11 mouse cellular contexts compared by ENCODE assay signal in genomic region chr2:29385405-29385804, GRCm38 (mm10). TPM values are rescaled to one million over a fixed set of nuclear protein-coding genes. Genes with fewer than 3 reads are reported as not detected.
DNase-seq lines count a peak whose midpoint lies in the region; ATAC-seq and TF ChIP-seq lines count a peak whose summit lies in the region.
"Had no signal": no experiment of that assay in that cellular context is flagged by ENCODE, and none has a peak within 500 bp of the region (broad histone marks: within the 10 kb centered on the region; RNA-seq: fewer than 3 reads in every experiment).

No protein-coding gene starts in this region.

- ATAC-seq in neural tube, embryonic 11.5 days (ENCODE audit: insufficient read depth, low FRiP score, low TSS enrichment): no peak
- peak; percentile 82 for ATAC-seq in forebrain, embryonic 16.5 days
- no peak for ATAC-seq in intestine, postnatal 0 days

- no peaks in the 10 kb centered on the region for H3K27me3 ChIP-seq in neural tube, embryonic 11.5 days (ENCODE audit: control insufficient read depth, insufficient read depth, low read length)
- no peaks in the 10 kb centered on the region for H3K27me3 ChIP-seq in forebrain, embryonic 16.5 days (replicated peaks; ENCODE audit: control insufficient read depth, insufficient read depth, low read length)
- no peaks in the 10 kb centered on the region for H3K27me3 ChIP-seq in intestine, postnatal 0 days (replicated peaks; ENCODE audit: control insufficient read depth, insufficient read depth, low read length)
- H3K27me3 ChIP-seq: limb, embryonic 13.5 days had no signal

- no peak overlapping the region for H3K9ac ChIP-seq in neural tube, embryonic 11.5 days (ENCODE audit: low read length)
- no peak overlapping the region for H3K9ac ChIP-seq in forebrain, embryonic 16.5 days (replicated peaks; ENCODE audit: low read depth, low read length)
- no peak overlapping the region for H3K9ac ChIP-seq in intestine, postnatal 0 days (ENCODE audit: low read depth, low read length)
- H3K9ac ChIP-seq: limb, embryonic 13.5 days had no signal

- WGBS in neural tube, embryonic 11.5 days: 66% methylated on average over 10 of the region's 10 CpGs
- WGBS in forebrain, embryonic 16.5 days: 10% methylated on average over 10 of the region's 10 CpGs
- 66% methylated on average over 10 of the region's 10 CpGs for WGBS in intestine, postnatal 0 days

- no peak overlapping the region for H3K4me3 ChIP-seq in neural tube, embryonic 11.5 days (ENCODE audit: low read depth, low read length)
- H3K4me3 ChIP-seq in forebrain, embryonic 16.5 days (replicated peaks; ENCODE audit: low read length): no peak overlapping the region
- H3K4me3 ChIP-seq in intestine, postnatal 0 days (ENCODE audit: low read depth, low read length): no peak overlapping the region
- H3K4me3 ChIP-seq: limb, embryonic 13.5 days had no signal

- peak; percentile 23 for DNase-seq in embryo, embryonic 10 days (ENCODE audit: low spot score)
- no peak for DNase-seq in embryo, embryonic 11 days
- DNase-seq in neural tube, embryonic 11.5 days (ENCODE audit: low spot score): peak; percentile 18
- DNase-seq in neural tube, embryonic 10.5 days (ENCODE audit: extremely low spot score, low spot score): no peak
- DNase-seq in adrenal gland, postnatal 36 days: no peak
- no peak for DNase-seq in testis, postnatal 14 days (ENCODE audit: low spot score)
- DNase-seq: heart, postnatal 4 days; lung, adult 2 months had no signal

- H3K4me1 ChIP-seq in neural tube, embryonic 11.5 days (ENCODE audit: control insufficient read depth, insufficient read depth, low read length): no peaks in the 10 kb centered on the region
- H3K4me1 ChIP-seq in forebrain, embryonic 16.5 days (replicated peaks; ENCODE audit: control insufficient read depth, insufficient read depth, low read length): peaks cover 49% of the 10 kb centered on the region
- H3K4me1 ChIP-seq in intestine, postnatal 0 days (replicated peaks; ENCODE audit: control insufficient read depth, insufficient read depth, low read length): no peaks in the 10 kb centered on the region

- no peaks in the 10 kb centered on the region for H3K36me3 ChIP-seq in neural tube, embryonic 11.5 days (ENCODE audit: control insufficient read depth, insufficient read depth, low read length)
- H3K36me3 ChIP-seq in forebrain, embryonic 16.5 days (ENCODE audit: control insufficient read depth, insufficient read depth): no peaks in the 10 kb centered on the region
- H3K36me3 ChIP-seq in intestine, postnatal 0 days (ENCODE audit: control insufficient read depth, insufficient read depth): no peaks in the 10 kb centered on the region
- H3K36me3 ChIP-seq: limb, embryonic 13.5 days had no signal

- no peaks in the 10 kb centered on the region for H3K9me3 ChIP-seq in neural tube, embryonic 11.5 days (ENCODE audit: control insufficient read depth, low read length)
- no peaks in the 10 kb centered on the region for H3K9me3 ChIP-seq in forebrain, embryonic 16.5 days (ENCODE audit: control insufficient read depth, low read length)
- no peaks in the 10 kb centered on the region for H3K9me3 ChIP-seq in intestine, postnatal 0 days (ENCODE audit: control insufficient read depth)
- H3K9me3 ChIP-seq: limb, embryonic 13.5 days had no signal

- no peak for TF ChIP-seq CTCF in intestine, postnatal 0 days (IDR thresholded peaks at IDR 0.05; ENCODE audit: low read depth)

- H3K4me2 ChIP-seq in neural tube, embryonic 11.5 days (ENCODE audit: low read depth): no peak overlapping the region
- H3K4me2 ChIP-seq in forebrain, embryonic 16.5 days (ENCODE audit: low read length): no peak overlapping the region
- H3K4me2 ChIP-seq in intestine, postnatal 0 days (replicated peaks; ENCODE audit: low read depth): no peak overlapping the region
- H3K4me2 ChIP-seq: limb, embryonic 13.5 days had no signal

- no peak overlapping the region for H3K27ac ChIP-seq in neural tube, embryonic 11.5 days (ENCODE audit: low read depth, low read length)
- H3K27ac ChIP-seq in forebrain, embryonic 16.5 days (ENCODE audit: low read length): peak overlapping the region; percentile 81
- no peak overlapping the region for H3K27ac ChIP-seq in intestine, postnatal 0 days (ENCODE audit: low read depth, low read length)
- H3K27ac ChIP-seq: limb, embryonic 13.5 days had no signal

RNA-seq across cellular contexts. Expression of gene Med27, which starts 38.8 kb away (rescaled TPM):
- polyA plus RNA-seq in neural tube, embryonic 11.5 days (2014; fragmentation: Nextera tagmentation; extraction: Ambion mirVana): 70.3 and 76.0 TPM in 2 replicates
- 89.7 and 95.3 TPM in 2 replicates for polyA plus RNA-seq in forebrain, embryonic 16.5 days (2015; fragmentation: Nextera tagmentation; extraction: Ambion mirVana)
- total RNA-seq in adrenal gland, postnatal 36 days (2021): 10 to 100 TPM; 26.8 to 27.2 TPM
- 24.8 and 25.1 TPM in 2 replicates for polyA plus RNA-seq in intestine, postnatal 0 days (2015; fragmentation: Nextera tagmentation; extraction: Ambion mirVana)

Comparison
In these comparisons a context has a peak if more than half of its experiments do, and no peak if none do; other contexts are left out.
1. DNase-seq: peak in embryo, embryonic 10 days (single experiment) and neural tube, embryonic 11.5 days (single experiment); none in embryo, embryonic 11 days (single experiment), neural tube, embryonic 10.5 days (single experiment), adrenal gland, postnatal 36 days (0 of 2) and testis, postnatal 14 days (single experiment).